Mouse (Mus musculus): ENCODE results near the gene Tmem253. TPM values are rescaled to one million over a fixed set of nuclear protein-coding genes. Genes with fewer than 3 reads are reported as not detected.
A peak's percentile ranks its signal among the peaks of the same experiment; 100 is the strongest.

The Tmem253 gene
- total and polyA plus RNA-seq, 2 experiments from 2014 or later = 0.38 to 0.67 TPM

DNA sequence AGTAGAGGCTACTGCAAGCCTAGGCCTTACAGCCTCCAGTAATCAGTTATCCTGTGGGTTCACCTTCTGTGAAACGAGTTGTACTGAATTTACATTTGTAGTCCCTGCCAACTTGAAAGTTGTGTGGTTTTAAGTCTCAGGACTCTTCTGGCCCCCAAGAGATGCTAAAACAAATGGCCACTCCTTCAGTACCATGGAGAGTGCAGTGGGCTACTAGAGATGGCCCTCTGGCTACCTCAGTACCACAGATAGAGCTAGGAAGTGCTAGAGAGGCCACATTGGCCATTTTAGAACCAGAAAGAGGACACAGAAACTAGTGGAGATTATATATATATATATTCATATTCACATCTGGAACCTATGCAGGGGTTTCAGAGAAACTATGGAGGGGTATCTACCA lies 3.8 kb upstream of the Tmem253 start:
- no peak for DNase-seq
- Histone ChIP-seq H3K27ac (ENCODE audit: low read depth, low read length) (peak overlapping the region; percentile 77), H3K27me3 (ENCODE audit: insufficient read depth, low read length) (no peaks in the 10 kb centered on the region), H3K9me3 (ENCODE audit: low read length) (no peaks in the 10 kb centered on the region), H3K4me1 (ENCODE audit: insufficient read depth) (peaks cover 20% of the 10 kb centered on the region; the same call in 1 of the 2 replicates), H3K36me3 (ENCODE audit: insufficient read depth) (peaks cover 11% of the 10 kb centered on the region; the same call in 1 of the 2 replicates), H3K4me3 (ENCODE audit: low read depth, low read length) (no peak overlapping the region), H3K4me2 (ENCODE audit: low read depth) (no peak overlapping the region), H3K9ac (no peak overlapping the region)
- no peak for ATAC-seq
- no peak for TF ChIP-seq CTCF (IDR thresholded peaks at IDR 0.05; ENCODE audit: low read depth)
- whole genome bisulfite sequencing = 21% methylated on average over 1 of the region's 1 CpGs

DNA sequence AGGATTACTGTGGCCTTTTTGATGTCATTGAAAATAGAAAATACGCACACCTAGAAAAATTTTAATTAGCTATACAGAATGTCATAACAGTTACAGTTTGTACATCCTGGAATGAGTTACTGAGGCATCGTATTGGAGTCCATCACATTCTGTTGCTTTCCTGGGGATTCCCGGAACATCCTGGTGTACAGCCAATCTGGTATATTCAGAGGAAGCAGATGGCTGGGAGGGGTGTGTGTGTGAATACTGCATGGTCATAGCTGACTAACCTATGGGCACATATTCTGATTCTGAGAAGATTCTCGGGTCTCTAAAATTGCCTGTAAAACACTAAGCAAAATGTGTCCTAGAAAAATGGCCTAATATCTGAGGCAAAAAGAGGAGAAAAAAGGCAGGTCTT lies 3.4 kb upstream of the Tmem253 start:
- 29% methylated on average over 4 of the region's 4 CpGs for WGBS
- ATAC-seq (no peak), DNase-seq (peak; percentile 65)
- H3K4me3 ChIP-seq (ENCODE audit: low read depth, low read length) = no peak overlapping the region
- H3K27me3 ChIP-seq (ENCODE audit: insufficient read depth, low read length) = no peaks in the 10 kb centered on the region
- peaks cover 20% of the 10 kb centered on the region; the same call in 1 of the 2 replicates for H3K4me1 ChIP-seq (ENCODE audit: insufficient read depth)
- no peak for TF ChIP-seq CTCF (IDR thresholded peaks at IDR 0.05; ENCODE audit: low read depth)
- peaks cover 7% of the 10 kb centered on the region; the same call in 1 of the 2 replicates for H3K36me3 ChIP-seq (ENCODE audit: insufficient read depth)
- H3K9me3 ChIP-seq (ENCODE audit: low read length) = no peaks in the 10 kb centered on the region
- 0 out of 2 replicates have a peak overlapping the region, but pooled peaks have one; percentile 23 for H3K9ac ChIP-seq
- H3K4me2 ChIP-seq (ENCODE audit: low read depth) = no peak overlapping the region
- peak overlapping the region; percentile 77 for H3K27ac ChIP-seq (ENCODE audit: low read depth, low read length)

DNA sequence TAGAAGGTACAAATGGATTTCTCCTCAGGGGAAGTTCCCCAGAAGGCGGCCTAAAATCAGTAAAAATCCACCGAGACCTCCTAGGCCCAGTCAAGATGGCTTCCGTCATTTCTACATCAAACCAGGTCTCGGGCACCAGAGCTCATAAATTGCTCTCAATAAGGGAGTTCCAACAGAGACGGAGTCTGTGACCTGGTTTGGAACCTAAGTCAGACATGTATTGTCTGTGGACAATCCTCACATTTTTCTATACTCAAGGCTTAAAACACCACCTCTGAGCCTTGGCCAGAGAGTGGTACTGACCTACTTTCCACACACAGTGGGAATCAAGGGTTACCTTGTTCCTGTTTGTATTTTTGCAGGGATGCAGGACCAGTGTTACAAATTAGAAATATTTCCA lies 2.9 kb upstream of the Tmem253 start:
- H3K4me3 ChIP-seq (ENCODE audit: low read depth, low read length) = no peak overlapping the region

DNA sequence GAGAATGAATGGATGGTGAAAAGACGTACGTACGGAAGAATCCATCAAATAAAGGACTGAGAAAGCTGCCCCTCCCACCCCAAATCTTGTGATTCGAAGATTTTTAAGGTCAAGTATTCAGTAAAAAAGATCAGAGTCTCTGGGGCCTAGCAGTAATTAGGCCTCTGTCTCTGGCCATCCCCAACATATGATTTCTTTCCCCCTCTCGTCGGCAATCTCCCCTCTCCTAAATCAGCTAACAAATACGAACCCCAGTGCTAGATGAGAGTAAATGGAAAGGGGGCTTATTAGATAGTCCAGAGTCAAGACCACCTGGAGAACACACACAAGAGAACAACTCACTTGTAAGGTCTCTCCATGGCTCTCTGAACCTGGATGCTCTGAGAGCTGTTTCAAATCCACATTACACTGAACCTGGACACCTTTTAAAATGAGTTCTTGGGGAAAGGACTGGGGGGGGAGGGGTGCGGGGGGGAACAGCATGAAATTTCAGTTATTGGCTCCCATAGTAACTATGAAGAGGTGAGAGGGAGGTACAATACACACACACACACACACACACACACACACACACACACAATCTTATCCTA lies 2.3 kb upstream of the Tmem253 start:
- peak overlapping the region; percentile 90 for H3K27ac ChIP-seq (ENCODE audit: low read depth, low read length)
- H3K4me3 ChIP-seq (ENCODE audit: low read depth, low read length) = peak overlapping the region; percentile 70; the same call in 1 of the 2 replicates
- H3K9me3 ChIP-seq (ENCODE audit: low read length) = no peaks in the 10 kb centered on the region
- H3K36me3 ChIP-seq (ENCODE audit: insufficient read depth) = peaks cover 3% of the 10 kb centered on the region; the same call in 1 of the 2 replicates
- H3K9ac ChIP-seq = peak overlapping the region; percentile 74; the same call in 1 of the 2 replicates
- H3K4me2 ChIP-seq (ENCODE audit: low read depth) = peak overlapping the region; percentile 65
- H3K4me1 ChIP-seq (ENCODE audit: insufficient read depth) = peaks cover 20% of the 10 kb centered on the region; the same call in 1 of the 2 replicates
- 10% methylated on average over 8 of the region's 8 CpGs for WGBS
- no peaks in the 10 kb centered on the region for H3K27me3 ChIP-seq (ENCODE audit: insufficient read depth, low read length)
- no peak for TF ChIP-seq CTCF (IDR thresholded peaks at IDR 0.05; ENCODE audit: low read depth)
- DNase-seq (no peak), ATAC-seq (no peak)

More for the DNA sequence above, 2.9 kb upstream of the Tmem253 start:
- H3K9me3 ChIP-seq (ENCODE audit: low read length) = no peaks in the 10 kb centered on the region
- ATAC-seq (no peak), DNase-seq (no peak)
- 37% methylated on average over 5 of the region's 5 CpGs for WGBS
- H3K4me2 ChIP-seq (ENCODE audit: low read depth) = peak overlapping the region; percentile 65
- H3K9ac ChIP-seq = peak overlapping the region; percentile 23; the same call in 1 of the 2 replicates
- H3K27ac ChIP-seq (ENCODE audit: low read depth, low read length) = peak overlapping the region; percentile 77
- peaks cover 3% of the 10 kb centered on the region; the same call in 1 of the 2 replicates for H3K36me3 ChIP-seq (ENCODE audit: insufficient read depth)
- peaks cover 20% of the 10 kb centered on the region; the same call in 1 of the 2 replicates for H3K4me1 ChIP-seq (ENCODE audit: insufficient read depth)
- TF ChIP-seq CTCF (IDR thresholded peaks at IDR 0.05; ENCODE audit: low read depth) = no peak
- no peaks in the 10 kb centered on the region for H3K27me3 ChIP-seq (ENCODE audit: insufficient read depth, low read length)

DNA sequence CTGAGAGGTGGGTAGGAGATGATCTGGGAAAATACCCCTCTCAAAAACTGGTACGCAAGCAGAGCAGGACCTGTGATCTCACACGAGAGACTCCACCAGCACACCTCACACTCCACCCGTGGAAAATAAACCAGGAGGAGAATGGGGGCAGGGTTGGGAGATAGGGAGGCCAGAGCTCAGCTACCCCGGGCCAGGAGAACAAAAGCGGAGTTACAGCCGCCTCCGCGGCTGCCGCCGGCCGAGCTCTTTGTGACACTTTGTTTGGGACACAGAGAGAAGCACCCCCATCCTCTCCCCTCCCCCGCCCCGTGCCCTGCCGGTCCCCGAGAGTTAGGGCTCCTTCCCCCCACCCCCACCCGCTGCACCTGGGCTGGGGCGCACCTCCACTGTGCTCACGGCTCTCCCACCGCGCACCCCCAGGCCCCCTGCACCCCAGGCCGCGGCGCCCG lies 1.7 kb upstream of the Tmem253 start:
- under 1% methylated on average over 20 of the region's 24 CpGs for WGBS
- Histone ChIP-seq H3K27ac (ENCODE audit: low read depth, low read length) (peak overlapping the region; percentile 90), H3K9ac (peak overlapping the region; percentile 74), H3K4me1 (ENCODE audit: insufficient read depth) (peaks cover 24% of the 10 kb centered on the region), H3K9me3 (ENCODE audit: low read length) (no peaks in the 10 kb centered on the region), H3K4me3 (ENCODE audit: low read depth, low read length) (peak overlapping the region; percentile 70), H3K36me3 (ENCODE audit: insufficient read depth) (no peaks in the 10 kb centered on the region; the same call in 1 of the 2 replicates), H3K4me2 (ENCODE audit: low read depth) (peak overlapping the region; percentile 65), H3K27me3 (ENCODE audit: insufficient read depth, low read length) (no peaks in the 10 kb centered on the region)
- DNase-seq (peak; percentile 46), ATAC-seq (peak; percentile 2; the same call in 1 of the 2 replicates)
- no peak for TF ChIP-seq CTCF (IDR thresholded peaks at IDR 0.05; ENCODE audit: low read depth)

DNA sequence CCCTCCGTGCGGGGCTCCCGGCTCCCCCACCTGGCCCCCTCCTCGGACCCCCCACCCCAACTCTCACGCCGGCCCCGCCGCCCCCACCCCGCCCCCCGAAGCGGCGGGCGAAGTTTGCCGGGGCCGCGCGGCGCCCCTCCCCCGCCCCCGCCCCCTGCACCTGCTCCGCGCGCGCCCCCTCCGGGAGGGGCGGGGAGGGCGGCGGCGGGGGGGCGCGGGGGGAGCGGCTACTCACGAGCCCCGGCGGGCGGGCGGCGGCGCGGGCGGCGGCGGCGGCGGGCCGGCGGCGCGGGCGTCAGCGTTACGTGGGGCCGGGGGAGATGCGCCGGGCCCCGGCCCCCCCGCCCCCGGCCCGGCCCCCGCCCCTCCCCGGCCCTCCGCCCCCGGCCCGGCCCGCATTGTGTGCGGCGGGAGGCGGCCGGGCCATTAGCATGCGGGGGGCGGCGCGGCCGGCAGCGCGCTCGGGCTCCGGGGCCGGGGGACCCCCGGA lies 1.1 kb upstream of the Tmem253 start:
- Histone ChIP-seq H3K4me2 (ENCODE audit: low read depth) (peak overlapping the region; percentile 65), H3K9me3 (ENCODE audit: low read length) (no peaks in the 10 kb centered on the region), H3K27ac (ENCODE audit: low read depth, low read length) (peak overlapping the region; percentile 90), H3K9ac (peak overlapping the region; percentile 74), H3K4me1 (ENCODE audit: insufficient read depth) (peaks cover 23% of the 10 kb centered on the region), H3K27me3 (ENCODE audit: insufficient read depth, low read length) (no peaks in the 10 kb centered on the region), H3K36me3 (ENCODE audit: insufficient read depth) (no peaks in the 10 kb centered on the region; the same call in 1 of the 2 replicates), H3K4me3 (ENCODE audit: low read depth, low read length) (peak overlapping the region; percentile 70)
- ATAC-seq (peak; percentile 12), DNase-seq (no peak)
- 0% methylated on average over 2 of the region's 80 CpGs for WGBS
- TF ChIP-seq CTCF (IDR thresholded peaks at IDR 0.05; ENCODE audit: low read depth) = no peak

DNA sequence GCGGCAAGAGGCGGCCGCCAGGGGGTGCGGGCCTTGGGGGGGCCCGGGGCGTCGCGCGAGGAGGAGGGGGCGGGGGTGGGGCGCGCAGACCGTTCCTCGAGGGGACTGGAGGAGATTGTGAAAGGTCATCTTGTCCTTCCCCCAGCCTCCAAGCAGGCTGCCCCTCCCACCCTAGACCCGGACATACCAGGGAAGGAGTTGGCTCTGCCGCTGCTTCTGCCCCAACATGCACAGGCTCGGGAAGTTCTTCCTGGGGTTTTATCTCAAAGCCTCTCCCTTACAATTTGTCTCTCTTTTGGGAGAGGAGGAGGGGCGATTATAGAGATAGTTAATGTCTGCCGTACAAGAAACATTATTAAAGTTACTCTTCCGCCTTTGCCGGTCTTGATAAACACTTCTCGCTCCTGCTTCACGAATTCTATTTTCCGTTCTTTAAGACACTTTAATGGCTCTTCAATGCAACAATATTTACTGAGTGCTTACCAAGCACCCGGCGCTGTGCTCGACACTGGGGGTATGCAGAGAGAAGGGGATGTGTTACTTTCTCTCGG lies 622 bp upstream of the Tmem253 start:
- H3K9ac ChIP-seq = peak overlapping the region; percentile 74
- under 1% methylated on average over 18 of the region's 28 CpGs for WGBS
- H3K36me3 ChIP-seq (ENCODE audit: insufficient read depth) = no peaks in the 10 kb centered on the region
- peak overlapping the region; percentile 90 for H3K27ac ChIP-seq (ENCODE audit: low read depth, low read length)
- no peaks in the 10 kb centered on the region for H3K27me3 ChIP-seq (ENCODE audit: insufficient read depth, low read length)
- peak overlapping the region; percentile 65 for H3K4me2 ChIP-seq (ENCODE audit: low read depth)
- DNase-seq (peak; percentile 60), ATAC-seq (peak; percentile 4)
- TF ChIP-seq CTCF (IDR thresholded peaks at IDR 0.05; ENCODE audit: low read depth) = no peak
- peak overlapping the region; percentile 70 for H3K4me3 ChIP-seq (ENCODE audit: low read depth, low read length)
- peaks cover 18% of the 10 kb centered on the region for H3K4me1 ChIP-seq (ENCODE audit: insufficient read depth)
- H3K9me3 ChIP-seq (ENCODE audit: low read length) = no peaks in the 10 kb centered on the region

All from forebrain, postnatal 0 days (tissue).